20 mouse cellular contexts compared by ENCODE assay signal in the genomic region with DNA sequence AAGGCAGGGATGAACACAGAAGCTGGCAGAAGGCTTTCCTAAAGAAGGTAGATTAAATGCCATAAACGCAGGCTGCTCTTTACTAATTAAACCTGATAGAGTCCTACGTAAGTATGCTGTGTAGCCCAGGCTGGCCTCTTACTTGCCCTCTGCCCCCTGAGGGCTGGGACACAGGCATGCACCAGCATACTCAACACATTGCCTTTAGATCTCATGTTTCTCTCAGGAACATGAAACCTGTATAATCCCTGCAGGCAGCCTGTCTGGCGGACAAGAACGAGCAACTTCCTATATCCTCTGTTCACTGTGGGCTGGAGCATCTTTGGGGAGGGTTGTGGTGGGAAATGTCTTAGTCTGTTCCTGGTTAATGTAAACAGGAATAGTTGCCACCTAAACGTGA.
DNase-seq lines count a peak whose midpoint lies in the region; ATAC-seq and TF ChIP-seq lines count a peak whose summit lies in the region.
"Had no signal": no experiment of that assay in that cellular context is flagged by ENCODE, and none has a peak within 500 bp of the region (broad histone marks: within the 10 kb centered on the region; RNA-seq: fewer than 3 reads in every experiment).

No protein-coding gene starts in this region.

- intact Hi-C loops in heart, adult 2 months (cut with DNase I): no loop called here
- intact Hi-C loops in heart, postnatal 36 days (cut with DNase I): loop anchor here (10.0 kb wide), 1 partner anchor 282 kb away; no protein-coding TSS in a partner anchor
- intact Hi-C loops in heart, postnatal 10 days (cut with DNase I): no loop called here

- no peak for ATAC-seq in heart, embryonic 15.5 days (replicated peaks; ENCODE audit: insufficient number of reproducible peaks, insufficient read depth, low FRiP score, low read depth)
- 0 out of 2 replicates have a peak, but pooled peaks have one; percentile 24 for ATAC-seq in limb, embryonic 13.5 days (ENCODE audit: low FRiP score, low read depth)
- ATAC-seq in liver, embryonic 11.5 days (replicated peaks; ENCODE audit: low FRiP score): no peak
- ATAC-seq: forebrain, embryonic 14.5 days had no signal

- no peak overlapping the region for H3K4me2 ChIP-seq in heart, embryonic 15.5 days
- H3K4me2 ChIP-seq in limb, embryonic 13.5 days (replicated peaks): no peak overlapping the region
- no peak overlapping the region for H3K4me2 ChIP-seq in liver, embryonic 11.5 days
- H3K4me2 ChIP-seq: hindbrain, embryonic 14.5 days had no signal

- H3K9me3 ChIP-seq in heart, embryonic 15.5 days (replicated peaks): no peaks in the 10 kb centered on the region
- H3K9me3 ChIP-seq in limb, embryonic 13.5 days: no peaks in the 10 kb centered on the region
- H3K9me3 ChIP-seq in limb, embryonic 10.5 days (replicated peaks): no peaks in the 10 kb centered on the region
- no peaks in the 10 kb centered on the region for H3K9me3 ChIP-seq in liver, embryonic 11.5 days (ENCODE audit: control insufficient read depth, low read length)

- no peaks in the 10 kb centered on the region for H3K79me2 ChIP-seq in heart, adult 2 months (replicated peaks; ENCODE audit: control insufficient read depth, insufficient read depth, low read length)

- no peak for TF ChIP-seq POLR2A in heart, adult 2 months (IDR thresholded peaks at IDR 0.05; ENCODE audit: insufficient read depth, low read depth, low read length)

- TF ChIP-seq CTCF in heart, adult 2 months (IDR thresholded peaks at IDR 0.05): no peak

- no peak overlapping the region for H3K4me3 ChIP-seq in heart, adult 2 months
- H3K4me3 ChIP-seq in heart, embryonic 15.5 days: no peak overlapping the region
- H3K4me3 ChIP-seq in limb, embryonic 13.5 days: no peak overlapping the region
- no peak overlapping the region for H3K4me3 ChIP-seq in limb, embryonic 10.5 days
- H3K4me3 ChIP-seq in liver, embryonic 11.5 days (ENCODE audit: low read depth, low read length): no peak overlapping the region

- H3K27me3 ChIP-seq in heart, adult 2 months (ENCODE audit: control insufficient read depth, insufficient read depth, low read length): no peaks in the 10 kb centered on the region
- H3K27me3 ChIP-seq in heart, embryonic 15.5 days: no peaks in the 10 kb centered on the region
- H3K27me3 ChIP-seq in limb, embryonic 13.5 days: no peaks in the 10 kb centered on the region
- H3K27me3 ChIP-seq in limb, embryonic 10.5 days (ENCODE audit: low read depth, poor library complexity, severe bottlenecking): no peaks in the 10 kb centered on the region
- no peaks in the 10 kb centered on the region for H3K27me3 ChIP-seq in liver, embryonic 11.5 days (replicated peaks; ENCODE audit: control insufficient read depth, insufficient read depth, low read length)

- peaks cover 18% of the 10 kb centered on the region for H3K4me1 ChIP-seq in heart, adult 2 months (ENCODE audit: control insufficient read depth, insufficient read depth, low read length)
- peaks cover 44% of the 10 kb centered on the region for H3K4me1 ChIP-seq in heart, embryonic 15.5 days (replicated peaks)
- H3K4me1 ChIP-seq in limb, embryonic 13.5 days: peaks cover 13% of the 10 kb centered on the region
- peaks cover 13% of the 10 kb centered on the region for H3K4me1 ChIP-seq in limb, embryonic 10.5 days
- no peaks in the 10 kb centered on the region for H3K4me1 ChIP-seq in liver, embryonic 11.5 days (replicated peaks; ENCODE audit: control insufficient read depth, insufficient read depth, low read length)

- no peak for TF ChIP-seq EP300 in heart, adult 2 months (IDR thresholded peaks at IDR 0.05; ENCODE audit: insufficient read depth, low read depth, low read length)

- no peak for DNase-seq in heart, adult 2 months
- DNase-seq in heart, postnatal 36 days: no peak
- DNase-seq in heart, postnatal 10 days: no peak
- DNase-seq in limb, embryonic 10.5 days (ENCODE audit: low spot score): no peak
- DNase-seq in T-cell, adult 2 months (ENCODE audit: low spot score): no peak
- no peak for DNase-seq in liver, embryonic 11.5 days (ENCODE audit: low spot score)
- DNase-seq: adrenal gland, postnatal 36 days; cerebellum, postnatal 10 days; gastrocnemius, postnatal 10 days; kidney, adult 9 months; layer of hippocampus, adult 9-11 months; liver; lung, postnatal 4 days; midbrain, embryonic 14.5 days; thymus, adult 18-20 months; thymus, postnatal 36 days had no signal

- H3K27ac ChIP-seq in heart, adult 2 months: peak overlapping the region; percentile 24; the same call in 1 of the 2 replicates
- 0 out of 2 replicates have a peak overlapping the region, but pooled peaks have one; percentile 56 for H3K27ac ChIP-seq in heart, embryonic 15.5 days
- H3K27ac ChIP-seq in limb, embryonic 13.5 days: no peak overlapping the region; the same call in 1 of the 2 replicates
- no peak overlapping the region for H3K27ac ChIP-seq in limb, embryonic 10.5 days
- no peak overlapping the region for H3K27ac ChIP-seq in liver, embryonic 11.5 days (ENCODE audit: low read depth, low read length)
- H3K27ac ChIP-seq: hindbrain, embryonic 14.5 days had no signal

- H3K9ac ChIP-seq in heart, adult 2 months (ENCODE audit: low read depth, low read length): no peak overlapping the region
- no peak overlapping the region for H3K9ac ChIP-seq in heart, embryonic 15.5 days
- H3K9ac ChIP-seq in limb, embryonic 13.5 days: no peak overlapping the region
- no peak overlapping the region for H3K9ac ChIP-seq in liver, embryonic 11.5 days (ENCODE audit: low read depth, low read length)
- H3K9ac ChIP-seq: hindbrain, embryonic 14.5 days had no signal

- WGBS in heart, adult 2 months: 64% methylated on average over 5 of the region's 5 CpGs
- WGBS in heart, embryonic 15.5 days: 60% methylated on average over 5 of the region's 5 CpGs
- WGBS in limb, embryonic 13.5 days: 27% methylated on average over 5 of the region's 5 CpGs
- 40% methylated on average over 5 of the region's 5 CpGs for WGBS in limb, embryonic 10.5 days
- WGBS in liver, embryonic 11.5 days: 57% methylated on average over 5 of the region's 5 CpGs

- no peaks in the 10 kb centered on the region for H3K36me3 ChIP-seq in heart, adult 2 months (ENCODE audit: control insufficient read depth, insufficient read depth, low read length)
- no peaks in the 10 kb centered on the region for H3K36me3 ChIP-seq in heart, embryonic 15.5 days
- H3K36me3 ChIP-seq in limb, embryonic 13.5 days: no peaks in the 10 kb centered on the region
- H3K36me3 ChIP-seq in limb, embryonic 10.5 days: no peaks in the 10 kb centered on the region
- H3K36me3 ChIP-seq in liver, embryonic 11.5 days (ENCODE audit: control insufficient read depth, insufficient read depth, low read length): no peaks in the 10 kb centered on the region

Comparison
In these comparisons a context has a peak if more than half of its experiments do, and no peak if none do; other contexts are left out.
1. H3K27ac ChIP-seq: peak in heart, adult 2 months (single experiment) and heart, embryonic 15.5 days (single experiment); none in limb, embryonic 13.5 days (single experiment), limb, embryonic 10.5 days (single experiment) and liver, embryonic 11.5 days (single experiment).